19 mouse cellular contexts compared by ENCODE assay signal in genomic region chr6:52671791-52672190, GRCm38 (mm10). TPM values are rescaled to one million over a fixed set of nuclear protein-coding genes. Genes with fewer than 3 reads are reported as not detected.
DNase-seq lines count a peak whose midpoint lies in the region; ATAC-seq lines count a peak whose summit lies in the region.
"Had no signal": no experiment of that assay in that cellular context is flagged by ENCODE, and none has a peak within 500 bp of the region (broad histone marks: within the 10 kb centered on the region; RNA-seq: fewer than 3 reads in every experiment).

No protein-coding gene starts in this region.

- H3K4me1 ChIP-seq in megakaryocyte, embryonic 14.5 days: peaks cover 69% of the 10 kb centered on the region
- H3K4me1 ChIP-seq: embryonic facial prominence, embryonic 13.5 days; forebrain, embryonic 10.5 days; forebrain, embryonic 12.5 days had no signal

- no peaks in the 10 kb centered on the region for H3K27me3 ChIP-seq in megakaryocyte, embryonic 14.5 days (replicated peaks)
- H3K27me3 ChIP-seq: embryonic facial prominence, embryonic 13.5 days; embryonic facial prominence, embryonic 15.5 days; forebrain, embryonic 12.5 days had no signal

- H3K9me3 ChIP-seq in megakaryocyte, embryonic 14.5 days: no peaks in the 10 kb centered on the region
- H3K9me3 ChIP-seq: embryonic facial prominence, embryonic 13.5 days; embryonic facial prominence, embryonic 15.5 days; forebrain, embryonic 10.5 days; forebrain, embryonic 12.5 days had no signal

- peak overlapping the region; percentile 62 for H3K4me3 ChIP-seq in megakaryocyte, embryonic 14.5 days (replicated peaks)
- H3K4me3 ChIP-seq: embryonic facial prominence, embryonic 13.5 days; embryonic facial prominence, embryonic 15.5 days; erythroblast, embryonic 14.5 days; forebrain, embryonic 10.5 days; forebrain, embryonic 12.5 days had no signal

- no peaks in the 10 kb centered on the region for H3K36me3 ChIP-seq in megakaryocyte, embryonic 14.5 days (replicated peaks; ENCODE audit: low read length)
- H3K36me3 ChIP-seq: embryonic facial prominence, embryonic 13.5 days; embryonic facial prominence, embryonic 15.5 days; forebrain, embryonic 10.5 days; forebrain, embryonic 12.5 days had no signal

- DNase-seq in adrenal gland, adult 2 months: peak; percentile 15
- no peak for DNase-seq in adrenal gland, adult 8-10 months
- DNase-seq: adrenal gland, postnatal 25 days; cerebellum, adult 11 months; cerebellum, adult 18-20 months; cerebellum, adult 8-10 months; cerebellum, adult 9-11 months; cerebellum, postnatal 14 days; cerebellum, postnatal 36 days; embryo, embryonic 11 days had no signal

- no peak; the same call in 1 of the 2 replicates for ATAC-seq in megakaryocyte, adult 5-6 weeks (ENCODE audit: poor library complexity, severe bottlenecking)
- ATAC-seq: forebrain, embryonic 14.5 days; forebrain, embryonic 16.5 days had no signal

RNA-seq across cellular contexts. Expression of gene Hibadh, which starts 31.6 kb away (rescaled TPM):
- total RNA-seq in adrenal gland, adult 2 months (2021): 100 to 1,000 TPM; 181 to 188 TPM
- polyA plus RNA-seq in adrenal gland, adult 2 months (2012; rRNA removed): 45.4 and 49.8 TPM in 2 replicates
- total RNA-seq in adrenal gland, adult 8-10 months (2022): 100 to 1,000 TPM; 112 to 180 (median 143) TPM
- 0.57 and 9.1 TPM in 2 replicates for polyA plus RNA-seq in megakaryocyte, embryonic 14.5 days (2012; ENCODE audit: insufficient read depth, low replicate concordance)
- 41.2 and 45.0 TPM in 2 replicates for total RNA-seq in megakaryocyte, adult 5-6 weeks (2015)
- 23.8 and 29.6 TPM in 2 replicates for total RNA-seq in megakaryocyte, adult 5-6 weeks (2017)

RNA-seq across cellular contexts. Expression of gene Tax1bp1, which starts 41.7 kb away (rescaled TPM):
- 100 to 1,000 TPM; 182 to 219 TPM for total RNA-seq in adrenal gland, adult 2 months (2021)
- polyA plus RNA-seq in adrenal gland, adult 2 months (2012; rRNA removed): 5.7 and 7.7 TPM in 2 replicates
- 100 to 1,000 TPM; 158 to 211 (median 188) TPM for total RNA-seq in adrenal gland, adult 8-10 months (2022)
- polyA plus RNA-seq in megakaryocyte, embryonic 14.5 days (2012; ENCODE audit: insufficient read depth, low replicate concordance): 12.5 and 13.6 TPM in 2 replicates
- total RNA-seq in megakaryocyte, adult 5-6 weeks (2015): 154 and 156 TPM in 2 replicates
- total RNA-seq in megakaryocyte, adult 5-6 weeks (2017): 239 and 259 TPM in 2 replicates
